Mouse (Mus musculus): ENCODE measurements around the gene Cmah. TPM values are rescaled to one million over a fixed set of nuclear protein-coding genes. Genes with fewer than 3 reads are reported as not detected.

The Cmah gene
- polyA plus RNA-seq, 1 experiment from 2014 or later: 32.8 TPM

DNA sequence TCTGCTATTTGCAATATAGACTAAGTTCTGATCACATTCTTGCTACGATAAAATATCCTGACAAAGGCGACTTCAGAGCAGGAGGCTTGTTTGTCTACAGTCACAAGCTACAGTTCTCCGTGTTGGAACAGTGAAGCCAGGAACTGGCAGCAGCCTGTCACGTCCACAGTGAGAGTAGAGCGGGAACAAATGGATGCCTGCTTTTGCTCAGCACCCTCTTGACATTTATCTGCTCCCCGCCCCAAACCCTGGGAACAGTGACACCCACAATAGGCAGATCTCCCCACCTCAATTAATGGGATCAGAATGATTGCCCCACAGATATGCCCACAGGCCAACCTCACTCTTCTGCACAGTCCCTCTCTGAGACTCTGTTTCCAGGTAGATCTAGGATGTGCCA lies 153.6 kb downstream of the Cmah start:
- DNase-seq (ENCODE audit: low spot score): no peak

GRCm38 (mm10) chr13:24481615-24482295 lies 154.6 kb downstream of the Cmah start:
- DNase-seq (ENCODE audit: low spot score): peak; percentile 63

GRCm38 (mm10) chr13:24483691-24484090 lies 156.5 kb downstream of the Cmah start:
- no peak for DNase-seq (ENCODE audit: low spot score)

DNA sequence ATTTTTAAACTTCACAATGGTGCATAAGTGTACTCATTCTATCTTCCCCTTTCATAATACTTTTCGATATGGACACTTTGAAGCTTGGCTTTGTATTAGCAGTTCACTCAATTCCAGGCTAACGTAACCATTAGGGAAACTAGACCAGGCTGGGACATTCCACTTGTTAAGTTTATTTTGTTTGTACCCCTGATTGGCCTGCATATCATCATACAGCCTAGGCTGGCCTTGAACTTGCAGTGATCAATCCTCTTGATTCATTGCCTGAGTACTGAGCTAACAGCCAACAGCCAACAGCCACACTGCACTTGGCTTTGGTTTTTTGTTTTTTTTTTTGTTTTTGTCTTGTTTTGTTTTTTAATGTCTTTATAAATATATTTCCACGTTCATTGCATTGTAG lies 157.6 kb downstream of the Cmah start:
- no peak for DNase-seq (ENCODE audit: low spot score)

DNA sequence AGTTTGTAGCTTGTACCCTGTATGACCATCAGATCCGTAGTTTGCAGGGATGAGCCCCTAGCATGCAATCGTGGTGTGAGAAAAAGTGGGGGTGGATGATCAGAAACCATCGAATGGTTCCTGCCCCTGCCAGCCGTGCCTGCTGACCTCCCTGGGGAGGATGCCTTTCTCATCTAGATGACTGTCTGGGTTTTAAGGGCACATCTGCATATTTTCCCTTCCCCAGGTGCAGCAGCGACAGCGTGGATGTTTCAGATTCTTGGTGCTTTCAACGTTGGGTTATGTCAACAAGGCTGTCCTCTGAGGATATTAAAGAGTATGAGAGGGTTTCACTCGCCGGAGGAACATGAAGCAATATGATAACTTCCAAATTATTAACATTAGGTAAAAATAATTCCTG lies 158.8 kb downstream of the Cmah start:
- no peak for DNase-seq (ENCODE audit: low spot score)

DNA sequence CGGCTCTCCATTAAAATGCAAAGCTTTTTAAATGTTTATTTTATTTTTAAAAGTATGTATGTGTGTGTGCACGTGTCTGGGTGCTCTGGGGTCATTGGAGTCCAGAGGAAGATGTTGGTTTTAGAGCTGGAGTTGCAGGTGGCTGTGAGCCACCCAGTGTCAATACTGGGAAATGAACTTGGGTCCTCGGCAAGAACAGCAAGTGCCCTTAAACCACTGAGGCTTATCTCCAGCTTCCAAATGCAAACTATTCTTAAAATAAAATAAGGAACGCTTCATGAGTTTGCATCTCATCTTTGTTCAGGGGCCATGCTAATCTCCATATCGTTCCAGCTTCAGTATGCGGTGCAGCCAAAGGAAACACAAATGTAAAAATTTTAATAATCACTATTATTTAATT lies 159.2 kb downstream of the Cmah start:
- no peak for DNase-seq (ENCODE audit: low spot score)

- no peak for DNase-seq (ENCODE audit: low spot score)
Measured at GRCm38 (mm10) chr13:24487061-24487460, 159.9 kb downstream of the Cmah start.

GRCm38 (mm10) chr13:24487546-24487945 lies 160.3 kb downstream of the Cmah start:
- no peak for DNase-seq (ENCODE audit: low spot score)

- DNase-seq (ENCODE audit: low spot score): no peak
Measured at GRCm38 (mm10) chr13:24488526-24489070, 161.4 kb downstream of the Cmah start.

DNA sequence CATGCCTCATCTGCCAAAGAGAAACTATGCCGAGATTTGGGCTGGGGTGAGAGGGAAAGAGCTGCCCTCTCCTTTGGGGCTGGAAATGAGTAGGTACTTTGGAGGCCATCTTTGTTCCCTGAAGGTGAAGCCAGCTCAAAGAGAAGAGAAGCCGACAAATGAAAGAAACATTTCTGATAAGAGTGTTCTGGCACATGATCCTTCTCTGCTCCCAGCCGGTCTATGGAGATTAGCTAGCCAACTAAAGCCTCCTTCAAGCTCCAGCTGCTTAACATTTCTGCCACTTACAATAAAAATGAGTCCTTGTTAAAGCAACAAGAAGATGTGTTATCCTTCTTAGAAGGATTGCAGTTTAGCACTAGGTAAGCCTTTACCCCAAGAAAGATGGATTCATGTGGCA lies 162.3 kb downstream of the Cmah start:
- no peak for DNase-seq (ENCODE audit: low spot score)

GRCm38 (mm10) chr13:24490041-24490440 lies 162.8 kb downstream of the Cmah start:
- no peak for DNase-seq (ENCODE audit: low spot score)

DNA sequence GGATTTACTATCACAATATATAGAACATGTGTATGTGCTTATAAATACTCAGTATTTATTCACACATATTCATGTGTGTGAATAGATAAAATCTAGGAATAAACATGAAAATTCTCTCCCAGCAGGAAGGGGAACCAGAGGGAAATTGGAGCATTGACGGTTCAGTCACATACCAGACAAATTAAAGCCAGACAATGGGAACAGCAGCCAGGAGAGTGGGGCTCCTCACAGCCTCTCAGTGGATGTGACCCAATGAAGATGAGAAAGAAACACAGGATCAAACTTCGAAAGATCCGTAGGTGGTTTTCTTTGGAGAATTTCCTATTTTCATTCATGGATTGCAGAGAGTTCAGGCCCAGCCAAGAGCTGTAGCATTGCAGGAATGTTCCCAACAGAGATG lies 163.9 kb downstream of the Cmah start:
- no peak for DNase-seq (ENCODE audit: low spot score)

- DNase-seq (ENCODE audit: low spot score): no peak
Measured at GRCm38 (mm10) chr13:24493784-24494183, 166.6 kb downstream of the Cmah start.

GRCm38 (mm10) chr13:24496353-24496752 lies 169.1 kb downstream of the Cmah start:
- DNase-seq (ENCODE audit: low spot score): no peak

GRCm38 (mm10) chr13:24497001-24497400 lies 169.8 kb downstream of the Cmah start:
- DNase-seq (ENCODE audit: low spot score): peak; percentile 70

- DNase-seq (ENCODE audit: low spot score): no peak
Measured at GRCm38 (mm10) chr13:24498342-24498741, 171.1 kb downstream of the Cmah start.

DNA sequence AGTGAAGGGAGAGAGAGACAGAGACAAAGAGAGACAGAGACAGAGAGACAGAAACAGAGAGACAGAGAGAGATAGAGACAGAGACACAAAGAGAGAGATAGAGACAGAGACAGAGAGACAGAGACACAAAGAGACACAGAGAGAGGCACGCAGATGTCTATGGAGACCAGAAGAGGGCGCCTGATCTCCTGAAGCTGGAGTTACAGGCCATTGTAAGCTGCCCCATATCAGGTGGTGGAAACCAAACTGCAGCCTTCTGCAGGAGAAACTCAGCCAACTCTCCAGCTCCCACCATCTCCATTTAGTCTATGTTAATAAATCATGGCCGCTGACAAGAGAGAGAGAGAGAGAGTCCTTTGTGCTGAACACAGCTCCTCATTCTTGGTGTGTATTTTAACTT lies 172.3 kb downstream of the Cmah start:
- peak; percentile 68 for DNase-seq (ENCODE audit: low spot score)

DNA sequence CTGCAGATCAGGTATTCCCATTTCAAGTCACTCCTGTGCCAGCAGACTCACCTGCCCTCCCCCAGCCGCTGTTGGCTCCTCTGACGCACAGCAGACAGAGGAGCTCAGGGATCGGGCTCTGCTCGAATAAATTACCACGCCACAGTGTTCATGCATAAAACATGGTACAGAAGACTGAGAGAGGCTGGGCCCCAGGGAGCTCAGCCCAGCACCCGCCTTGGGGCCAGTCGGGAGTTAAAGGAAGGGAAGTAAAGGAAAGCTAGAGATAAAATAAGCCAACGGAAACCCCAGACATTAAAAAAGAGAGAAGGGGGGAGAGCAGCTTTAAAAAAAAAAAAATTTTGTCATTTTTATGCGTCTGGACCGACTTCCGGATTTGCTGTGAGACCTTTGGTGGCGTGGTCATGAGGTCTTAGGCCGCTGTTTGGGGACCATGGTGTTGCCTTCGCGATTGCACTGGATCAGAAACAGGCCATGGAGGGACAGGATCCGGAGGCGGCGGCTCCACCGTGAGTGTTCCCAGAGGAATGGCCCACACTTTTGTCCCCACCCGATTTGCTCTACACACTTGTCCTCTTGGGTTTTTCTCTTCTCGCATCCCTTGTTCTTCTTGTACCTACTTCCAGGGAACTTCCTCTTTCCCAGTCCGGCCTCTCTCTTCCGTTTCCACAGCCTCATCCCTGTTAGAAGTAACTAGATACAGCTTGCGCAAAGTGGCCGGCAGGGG lies 174.1 kb downstream of the Cmah start:
- no peak for DNase-seq (ENCODE audit: low spot score)

GRCm38 (mm10) chr13:24501919-24502318 lies 174.7 kb downstream of the Cmah start:
- DNase-seq (ENCODE audit: low spot score): no peak

DNA sequence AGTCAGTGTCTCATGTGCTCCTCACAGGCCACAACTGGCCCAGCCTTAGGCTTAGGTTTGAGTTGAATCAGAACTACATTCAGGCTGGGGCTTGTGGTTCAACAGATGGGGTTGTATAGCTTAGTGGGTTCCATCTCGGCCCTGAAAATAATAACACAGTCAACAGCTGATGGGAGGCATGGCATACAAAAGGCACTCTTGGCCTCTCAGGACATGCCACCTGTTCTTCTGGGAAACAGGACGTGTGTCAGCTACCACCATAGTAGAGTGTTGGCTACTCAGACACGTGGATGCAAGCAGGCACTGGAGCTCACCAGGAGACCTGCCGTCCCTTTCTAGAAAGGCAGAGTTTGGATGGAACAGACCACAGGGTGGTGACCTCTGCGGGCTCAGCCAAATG lies 178.6 kb downstream of the Cmah start:
- no peak for DNase-seq (ENCODE audit: low spot score)

DNA sequence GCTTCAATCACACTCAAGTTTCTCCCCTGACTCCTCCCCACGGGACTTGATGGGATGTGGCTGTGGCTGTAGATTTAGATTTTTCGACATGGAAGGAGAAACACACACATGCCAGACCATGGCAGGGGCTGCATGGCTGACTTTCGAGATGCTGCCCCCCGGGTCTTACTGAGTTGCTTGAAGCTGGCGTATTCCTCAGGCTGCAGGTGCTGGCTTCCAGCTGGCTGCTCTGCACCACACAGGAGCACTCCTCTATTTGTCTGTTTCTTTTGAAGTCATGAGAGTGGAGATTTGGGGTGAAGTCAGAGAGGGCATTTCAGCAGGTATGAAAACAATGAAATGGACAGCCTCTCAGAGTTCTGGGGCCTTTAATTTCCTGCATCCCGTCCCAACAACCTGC lies 180.0 kb downstream of the Cmah start:
- peak; percentile 33 for DNase-seq (ENCODE audit: low spot score)

GRCm38 (mm10) chr13:24508917-24509316 lies 181.7 kb downstream of the Cmah start:
- DNase-seq (ENCODE audit: low spot score): no peak

GRCm38 (mm10) chr13:24511367-24511766 lies 184.2 kb downstream of the Cmah start:
- no peak for DNase-seq (ENCODE audit: low spot score)
